Mouse (Mus musculus) layer of hippocampus, adult 18-20 months (tissue): ENCODE measurements around the gene Ccl20. TPM values are rescaled to one million over a fixed set of nuclear protein-coding genes. Genes with fewer than 3 reads are reported as not detected.

Source experiments
- DNase-seq, 2 experiments: peaks; one replicate each; pipeline ENCODE4 v3.0.0; 2022; ENCODE audit warnings: low spot score in 2 of 2
- long read RNA-seq: library from polyadenylated mRNA; stranded (forward); transcript quantifications from one replicate; pipeline ENCODE4 v2.0.0, GENCODE M21; 2021
- total RNA-seq, 2 experiments: library from RNA; stranded (reverse); gene quantifications; 2 replicates each; pipeline ENCODE4 v1.2.3; 2021

The Ccl20 gene
- not detected for total RNA-seq
- long read RNA-seq = 0 reads

DNA sequence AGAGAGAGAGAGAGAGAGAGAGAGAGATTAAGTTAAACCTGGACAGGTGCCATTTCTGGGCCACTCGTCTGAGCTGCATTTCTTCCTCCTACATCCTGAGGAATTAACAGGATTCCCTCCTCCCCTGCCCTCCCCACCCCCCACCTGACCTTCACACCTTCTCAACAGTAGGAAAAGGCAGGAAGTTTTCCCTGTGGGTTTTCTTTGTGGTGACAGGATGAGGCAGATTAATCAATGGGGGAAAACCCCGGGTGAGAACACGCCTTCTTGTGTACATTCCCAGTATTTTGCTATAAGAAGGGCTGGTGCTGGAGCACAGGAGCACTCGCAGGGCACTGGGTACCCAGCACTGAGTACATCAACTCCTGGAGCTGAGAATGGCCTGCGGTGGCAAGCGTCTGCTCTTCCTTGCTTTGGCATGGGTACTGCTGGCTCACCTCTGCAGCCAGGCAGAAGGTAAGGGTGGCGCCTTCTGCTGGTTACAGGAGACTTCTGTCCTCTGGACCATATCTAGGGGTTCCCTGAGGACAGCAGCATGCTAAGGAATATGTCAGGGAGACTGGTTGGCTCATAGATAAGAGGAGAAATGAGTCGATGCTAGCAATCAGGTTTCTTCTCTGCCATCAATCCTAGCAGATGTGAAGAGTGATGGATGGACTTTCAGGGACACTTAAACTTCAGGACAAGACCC lies at the start of gene Ccl20:
Ccl20 (plus strand) TSS at position 320 of the 691 bp plus-strand sequence.
- no peak for DNase-seq

DNA sequence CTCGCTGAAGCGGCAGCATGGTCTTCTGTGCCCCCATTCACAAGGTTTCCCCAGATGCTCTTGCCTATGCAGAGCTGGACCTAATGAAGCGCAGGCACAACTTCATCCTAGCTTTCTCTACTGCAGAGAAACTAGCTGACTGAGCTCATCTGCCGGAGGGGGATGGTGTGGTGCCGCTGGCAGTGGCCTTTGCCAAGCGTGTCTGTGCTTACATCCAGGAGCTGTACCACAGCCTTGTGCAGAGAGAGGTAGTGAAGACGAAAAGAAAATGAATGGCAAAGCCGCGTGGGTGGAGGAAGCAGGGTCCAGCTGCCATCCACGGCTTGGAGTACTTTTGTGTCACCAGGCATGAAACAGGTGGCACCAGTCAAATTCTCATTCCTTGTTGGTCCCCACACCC lies 49.4 kb upstream of the Ccl20 start:
- DNase-seq = peak; percentile 7 to 9

DNA sequence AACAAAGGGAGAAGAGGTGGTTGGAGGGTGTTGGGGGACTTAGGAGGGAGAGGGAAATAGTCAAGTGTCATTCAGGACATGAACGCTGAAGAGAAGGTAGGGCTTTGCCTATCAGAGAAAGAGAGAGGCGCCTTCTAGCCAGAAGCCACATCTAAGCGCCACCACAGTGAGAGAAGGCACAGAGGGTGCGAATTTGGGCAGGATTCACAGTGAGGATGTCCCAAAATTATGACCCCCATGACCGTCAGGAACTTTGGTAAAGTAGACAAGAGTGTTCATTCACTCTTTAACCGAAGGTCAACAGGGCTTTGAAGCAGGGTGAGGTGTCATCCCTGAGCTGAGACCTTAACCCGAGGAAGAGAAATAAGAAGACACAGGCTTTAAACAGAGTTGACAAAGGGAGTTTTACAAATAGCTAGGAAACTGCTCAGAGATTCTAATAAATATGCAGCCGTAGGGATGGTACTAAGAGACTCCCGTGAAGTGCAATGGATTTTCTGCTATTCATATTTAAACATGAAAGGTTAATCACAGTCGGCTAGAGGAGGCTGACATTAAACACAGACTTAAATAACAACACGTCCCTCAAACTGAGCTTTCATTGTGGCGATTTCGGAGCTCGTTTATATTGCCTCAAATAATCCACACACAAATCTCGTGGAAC lies 40.9 kb upstream of the Ccl20 start:
- DNase-seq = no peak

DNA sequence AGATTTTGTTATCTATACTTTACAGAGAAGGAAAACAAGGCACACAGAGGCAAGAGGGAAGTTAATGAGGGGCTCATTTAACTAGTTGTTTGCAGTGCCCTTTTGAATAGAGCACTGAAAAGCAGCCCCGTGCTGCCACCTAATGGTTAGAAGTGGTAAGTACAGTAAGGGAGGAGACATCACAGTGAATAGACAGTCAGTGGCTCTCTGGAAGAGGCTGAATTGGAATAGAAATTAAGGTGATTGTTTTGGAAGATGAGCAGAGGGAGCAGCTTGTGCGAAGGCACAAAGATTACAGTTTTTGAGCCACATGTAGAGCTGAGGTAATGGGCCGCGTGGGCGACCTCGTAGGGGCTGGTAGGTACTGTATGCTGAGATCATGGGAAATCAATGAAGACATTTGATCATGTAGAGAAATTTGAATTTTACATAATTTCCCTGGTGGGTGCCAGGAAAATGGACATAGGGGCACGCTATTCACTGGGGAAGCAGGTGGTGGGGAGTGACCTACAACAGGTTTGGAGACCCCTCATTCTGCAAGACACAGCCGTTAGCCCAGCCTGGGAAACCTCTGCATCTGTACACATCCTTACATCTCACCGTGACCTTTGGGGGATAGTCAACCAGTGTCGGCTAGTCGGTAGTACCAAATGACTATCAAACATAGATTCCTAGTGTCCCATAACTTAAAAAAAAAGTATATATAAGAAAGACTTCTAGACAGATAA lies 40.2 kb upstream of the Ccl20 start:
- DNase-seq = peak; percentile 6 to 46

DNA sequence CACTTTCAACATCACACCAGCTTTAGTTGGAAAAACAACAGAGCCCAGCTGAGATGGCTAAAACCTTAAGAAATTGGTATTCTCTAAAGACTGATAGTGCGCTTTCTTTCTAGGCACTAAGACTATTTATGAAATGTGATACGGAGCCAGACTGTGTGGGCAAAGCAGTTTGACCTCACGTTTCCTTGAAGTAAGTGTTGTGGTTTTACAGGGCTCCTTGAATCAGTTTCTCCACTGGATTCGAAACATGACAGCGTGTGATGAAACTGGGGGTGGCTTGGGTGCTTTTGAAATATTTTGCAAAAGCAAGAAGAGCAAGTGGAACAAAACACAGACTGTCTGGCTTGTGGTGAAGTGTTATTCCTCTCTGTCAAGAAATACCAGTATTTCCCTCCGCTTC lies 39.5 kb upstream of the Ccl20 start:
- DNase-seq = peak in 1 of 2 experiments; percentile 4

DNA sequence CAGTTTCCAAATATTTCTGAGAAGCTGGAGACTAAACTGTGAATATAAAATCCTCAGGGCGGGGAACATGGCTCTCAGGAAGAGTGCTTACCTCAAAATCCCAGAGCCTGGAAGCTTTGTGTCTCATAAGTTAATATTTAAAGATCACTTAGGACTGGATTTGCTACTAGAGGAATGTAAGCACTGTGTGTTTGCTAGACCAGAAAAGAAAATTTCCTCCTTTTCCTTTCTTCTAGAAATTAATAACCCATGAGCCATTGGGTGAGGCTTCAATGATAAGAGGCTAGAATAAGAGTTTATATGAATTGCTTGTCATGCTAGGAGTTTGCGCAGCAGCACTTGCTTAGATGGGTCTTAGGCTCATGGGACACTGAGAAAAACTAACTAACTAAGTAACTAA lies 31.8 kb upstream of the Ccl20 start:
- no peak for DNase-seq

DNA sequence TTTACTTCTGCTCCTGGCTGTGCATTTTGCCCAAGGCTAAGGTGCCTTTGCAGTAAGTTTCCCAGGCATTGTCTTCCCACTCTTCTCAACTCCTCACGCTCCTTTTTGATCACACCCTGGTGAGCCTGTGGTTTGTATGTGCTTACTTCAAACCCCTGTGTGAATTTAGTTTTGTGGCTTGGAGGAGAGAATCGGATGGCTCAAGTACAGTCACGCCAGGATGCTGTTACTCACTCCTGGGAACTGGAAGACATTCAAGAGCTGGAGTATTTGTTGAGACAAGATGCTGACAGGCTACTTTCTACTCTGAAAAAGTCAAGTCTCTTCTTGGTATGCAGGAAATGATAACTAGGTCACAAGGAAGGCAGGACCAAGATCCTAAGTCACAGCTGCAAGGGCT lies 25.3 kb upstream of the Ccl20 start:
- DNase-seq = no peak

DNA sequence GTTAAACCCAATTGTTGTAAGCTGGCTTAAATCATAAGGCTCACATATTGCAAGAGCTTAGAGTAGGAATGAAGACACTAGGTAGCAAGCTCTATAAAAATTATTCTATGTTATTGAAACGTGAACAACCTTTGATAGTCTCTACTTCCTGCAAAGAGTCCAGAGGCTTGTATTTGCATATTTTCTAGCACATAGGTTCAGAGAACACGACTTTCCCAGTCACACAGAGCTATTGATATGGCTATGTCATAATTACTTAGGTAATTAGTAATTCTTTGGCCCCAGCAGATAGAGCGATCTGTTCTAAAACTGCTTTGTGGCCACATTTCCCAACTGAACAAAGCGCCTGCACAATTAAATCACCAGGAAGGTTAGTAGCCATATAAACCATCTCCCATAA lies 19.6 kb upstream of the Ccl20 start:
- no peak for DNase-seq

DNA sequence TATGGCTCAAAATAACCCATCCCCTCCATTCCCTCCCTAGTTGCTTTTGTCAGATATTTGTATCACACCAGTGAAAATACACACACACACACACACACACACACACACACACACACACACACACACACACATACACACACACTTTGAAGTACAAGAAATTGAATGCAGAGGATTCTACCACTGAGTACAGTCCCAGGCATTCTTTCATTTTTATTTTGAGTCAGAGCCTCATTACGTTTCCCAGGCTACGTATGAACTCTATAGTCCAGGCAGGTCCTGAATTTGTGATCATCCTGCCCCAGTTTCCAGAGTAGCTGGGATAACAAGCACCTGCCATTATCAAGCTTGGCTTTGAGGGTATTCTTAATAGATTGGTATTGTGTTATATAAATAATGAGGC lies 17.4 kb upstream of the Ccl20 start:
- no peak for DNase-seq

DNA sequence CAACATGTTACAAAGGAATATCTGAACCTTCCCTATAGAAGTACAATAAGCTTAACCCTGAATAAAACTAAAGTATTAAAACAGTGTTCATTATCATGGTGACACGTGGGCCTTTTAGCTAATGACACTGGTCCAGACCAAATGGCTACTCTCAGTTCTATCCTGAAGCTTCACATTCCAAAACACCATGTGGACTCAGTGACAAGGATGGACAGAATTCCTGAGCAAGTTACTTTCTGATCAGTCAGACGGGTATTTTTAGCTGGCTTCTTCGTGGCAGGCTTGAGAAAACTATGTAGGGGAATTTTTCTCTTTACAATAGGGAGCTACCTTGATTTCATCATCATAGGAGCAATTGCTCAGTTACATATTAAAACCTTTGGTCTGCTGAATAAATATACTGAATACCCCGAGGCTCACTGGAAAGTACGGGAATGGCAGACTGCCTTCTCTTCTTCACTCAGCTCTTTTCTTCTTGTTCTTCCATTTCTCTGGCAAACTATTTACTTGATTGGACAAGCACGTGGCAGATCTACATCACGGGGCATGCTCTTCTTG lies 16.9 kb upstream of the Ccl20 start:
- no peak for DNase-seq

DNA sequence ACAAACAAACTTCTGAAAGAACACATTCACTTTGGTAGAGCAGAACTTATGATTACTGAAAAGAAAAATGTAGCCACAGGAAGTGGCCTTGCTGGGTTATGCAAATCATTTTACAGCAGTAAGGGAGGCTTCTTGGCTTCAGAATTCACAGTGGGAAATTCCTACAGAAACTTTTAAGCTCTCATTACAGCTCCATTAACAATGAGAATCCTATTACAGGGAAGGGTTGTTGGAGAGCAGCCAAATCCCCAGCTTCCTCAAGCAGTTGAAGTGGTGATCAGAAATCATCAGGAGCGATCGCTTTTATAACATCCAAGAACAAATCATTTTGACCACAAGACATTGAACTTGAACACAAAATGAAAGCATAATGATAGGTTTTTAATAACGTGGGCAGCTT lies 14.7 kb upstream of the Ccl20 start:
- DNase-seq = peak in 1 of 2 experiments; percentile 6

DNA sequence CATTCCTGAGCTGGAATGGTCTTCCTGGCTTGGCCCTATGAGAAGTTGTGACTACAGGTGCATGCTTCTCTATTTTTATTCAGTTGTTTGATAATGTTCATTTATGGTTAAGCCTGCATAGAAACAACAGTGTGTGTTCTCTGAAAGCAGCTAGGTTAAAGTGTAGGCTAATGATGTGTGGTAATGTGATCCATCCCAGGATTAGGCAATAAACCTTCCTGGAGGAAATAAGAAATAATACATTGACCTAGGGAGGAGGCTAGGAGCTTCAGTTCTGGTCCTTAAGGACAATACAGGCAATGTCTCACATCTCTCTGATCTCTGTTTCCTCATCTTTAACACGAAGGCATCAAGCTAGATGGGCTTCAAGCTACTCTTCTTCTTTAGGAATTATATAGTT lies 11.1 kb upstream of the Ccl20 start:
- no peak for DNase-seq

DNA sequence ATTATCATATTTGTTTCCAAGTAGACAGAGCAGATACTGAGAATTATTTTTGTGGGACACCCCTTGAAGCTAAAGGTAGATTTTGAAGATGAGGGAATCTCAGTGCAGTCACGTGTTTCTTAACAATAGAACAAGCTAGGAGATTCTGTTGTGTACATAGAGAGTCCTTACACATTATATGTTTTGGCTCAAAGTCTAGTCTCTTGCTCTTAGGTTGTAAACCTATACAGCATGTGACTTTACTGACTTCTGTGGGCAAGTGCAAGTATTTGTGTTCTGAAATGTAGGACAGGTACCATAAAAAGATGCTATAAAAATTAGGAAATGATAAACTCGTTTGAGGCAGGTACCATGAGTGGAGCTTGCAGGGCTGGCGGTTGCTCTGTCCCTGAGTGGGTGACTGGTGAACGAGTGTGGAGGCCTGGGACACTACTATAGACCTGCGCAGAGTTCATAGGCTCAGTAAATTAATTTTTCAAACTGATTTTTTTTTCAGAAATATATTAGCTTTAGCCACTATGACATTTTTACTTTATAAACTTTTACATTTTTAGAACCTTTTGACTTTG lies 9.1 kb upstream of the Ccl20 start:
- no peak for DNase-seq

DNA sequence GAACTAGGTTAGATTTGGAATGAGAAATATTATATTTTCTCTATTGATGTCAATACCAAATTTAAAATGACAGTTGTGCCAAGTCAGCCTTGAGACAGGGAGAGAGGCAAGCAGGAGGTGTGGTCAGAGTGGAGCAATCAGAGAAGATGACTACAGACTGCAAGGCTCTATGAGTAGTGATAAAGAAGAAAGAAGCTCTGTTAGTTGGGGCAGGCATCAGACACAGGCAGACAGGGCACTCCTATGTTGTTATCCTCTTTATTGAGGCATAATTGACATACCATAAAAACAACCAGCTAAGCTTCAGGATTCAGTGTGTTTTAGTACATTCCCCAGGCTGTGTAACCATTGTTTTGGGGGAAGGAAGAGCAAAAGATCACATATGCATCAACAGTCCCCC lies 5.6 kb upstream of the Ccl20 start:
- no peak for DNase-seq

DNA sequence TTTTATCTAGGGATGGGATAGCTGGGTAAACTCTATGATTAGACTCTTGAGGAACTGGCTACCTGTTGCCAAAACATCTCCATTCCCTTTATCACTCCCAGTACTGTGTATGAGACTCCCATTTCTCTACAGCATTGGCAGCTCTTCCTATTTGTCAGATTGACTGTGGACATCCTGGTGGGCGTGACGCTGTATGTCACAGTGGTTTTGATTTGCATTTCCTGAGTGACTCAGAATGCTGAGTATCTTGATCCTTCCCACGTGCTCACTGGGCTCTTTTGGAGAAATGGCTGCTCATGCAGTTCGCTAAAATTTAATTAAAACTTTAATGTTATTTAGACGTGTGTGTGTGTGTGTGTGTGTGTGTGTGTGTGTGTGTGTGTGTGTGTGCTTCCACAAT lies 4.8 kb upstream of the Ccl20 start:
- DNase-seq = peak in 1 of 2 experiments; percentile 30

DNA sequence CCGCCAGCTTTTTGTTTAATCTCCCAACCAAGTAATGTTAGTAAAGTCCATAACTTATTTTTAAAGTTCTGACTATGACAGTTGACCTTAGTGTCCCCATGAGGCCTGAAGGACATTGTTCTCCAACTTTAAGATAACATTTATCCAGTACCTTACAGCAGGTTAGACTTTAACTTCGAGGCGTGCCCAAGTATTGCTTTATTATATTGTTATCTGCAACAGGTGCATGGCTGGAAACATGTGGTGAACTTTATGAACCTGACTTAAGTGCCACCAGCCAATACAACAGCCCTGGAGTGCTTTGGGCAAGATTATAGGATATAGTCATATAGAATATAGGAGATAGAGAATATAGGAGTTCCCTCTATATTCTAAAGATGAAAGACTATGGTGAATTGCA lies 651 bp downstream of the Ccl20 start:
- DNase-seq = no peak

DNA sequence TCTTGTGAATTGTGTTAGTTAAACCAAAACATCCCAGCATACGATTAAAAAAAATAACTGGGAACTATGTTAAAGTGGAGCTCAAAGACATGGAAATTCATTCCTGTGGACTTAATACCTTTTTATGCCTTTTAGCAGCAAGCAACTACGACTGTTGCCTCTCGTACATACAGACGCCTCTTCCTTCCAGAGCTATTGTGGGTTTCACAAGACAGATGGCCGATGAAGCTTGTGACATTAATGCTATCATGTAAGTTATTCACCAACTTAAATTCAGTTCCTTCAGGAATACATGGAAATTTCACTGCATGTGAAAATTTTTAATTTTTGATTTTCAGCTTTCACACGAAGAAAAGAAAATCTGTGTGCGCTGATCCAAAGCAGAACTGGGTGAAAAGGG lies 1.1 kb downstream of the Ccl20 start:
- DNase-seq = peak; percentile 8 to 49

DNA sequence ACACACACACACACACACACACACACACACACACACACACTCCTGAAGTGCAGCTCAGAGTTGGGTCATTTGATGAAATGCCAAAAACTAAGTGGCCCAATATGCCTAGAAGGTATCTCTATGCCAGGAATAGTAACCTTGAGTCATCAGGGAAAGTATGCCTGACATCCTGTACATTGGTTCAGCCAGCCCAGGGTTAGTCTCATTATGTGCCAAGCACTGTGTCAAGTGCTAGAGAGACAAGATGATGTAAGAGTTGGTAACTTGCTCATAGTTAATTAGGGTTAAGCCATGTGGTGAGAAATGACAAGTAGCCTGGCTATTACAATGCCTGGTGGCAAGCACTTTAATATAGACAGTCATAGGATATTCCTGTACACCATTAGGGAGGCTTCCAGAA lies 3.3 kb downstream of the Ccl20 start:
- no peak for DNase-seq

DNA sequence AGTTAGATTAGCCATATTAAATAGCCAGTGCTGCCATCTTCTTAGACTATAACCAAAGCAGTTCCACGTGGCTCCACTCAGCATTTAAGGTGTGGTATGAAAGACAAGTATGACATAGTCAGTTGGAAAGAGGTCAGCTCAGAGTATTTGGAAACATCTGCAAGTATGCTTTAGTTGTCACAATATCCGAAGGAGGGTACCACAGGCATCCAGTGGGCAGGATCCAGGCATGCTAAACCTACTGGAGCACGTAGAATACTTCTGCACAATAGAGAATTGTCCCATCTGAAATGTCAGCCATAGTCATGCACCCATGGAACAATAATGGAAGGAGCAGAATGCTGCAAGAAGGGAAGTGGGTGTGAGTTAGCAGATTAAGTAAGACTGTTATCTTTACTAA lies 3.7 kb downstream of the Ccl20 start:
- DNase-seq = no peak

DNA sequence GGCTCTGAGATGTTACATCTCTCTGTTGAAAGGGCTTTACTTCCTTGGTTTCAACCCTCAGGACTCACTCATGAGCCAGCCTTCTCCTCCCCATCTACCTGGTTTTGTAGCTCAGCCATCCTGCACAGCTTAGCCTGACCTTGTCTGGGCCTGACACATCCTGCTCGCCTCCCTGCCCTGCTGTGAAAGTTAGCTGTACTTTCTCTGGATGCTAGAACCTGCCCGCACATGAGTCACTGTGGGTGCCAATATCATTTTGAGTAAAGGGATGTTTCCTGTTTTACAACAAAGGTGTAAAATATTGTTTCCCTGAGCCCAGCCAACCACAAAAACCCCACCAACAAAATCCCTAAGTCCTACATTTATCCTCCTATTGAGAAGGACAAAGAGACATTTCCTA lies 6.6 kb downstream of the Ccl20 start:
- DNase-seq = no peak

DNA sequence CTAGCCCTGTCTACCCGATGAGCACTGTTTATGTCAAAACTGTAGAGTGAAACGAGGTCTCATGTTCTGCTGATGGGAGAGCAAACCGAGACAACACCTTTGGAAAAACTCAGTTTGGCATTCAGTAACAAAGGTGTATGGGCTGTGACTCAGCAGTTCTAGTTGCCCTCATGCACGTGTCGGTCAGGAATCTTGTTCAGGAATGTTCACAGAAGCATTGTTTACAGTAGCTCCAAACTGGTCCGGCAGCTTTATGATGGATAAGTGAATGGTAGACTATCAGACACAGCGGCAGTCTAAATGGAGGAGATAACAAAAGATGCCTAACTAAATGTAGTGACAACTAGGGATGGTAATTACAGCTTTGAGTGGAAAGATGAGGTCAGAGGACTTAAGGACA lies 19.3 kb downstream of the Ccl20 start:
- no peak for DNase-seq

DNA sequence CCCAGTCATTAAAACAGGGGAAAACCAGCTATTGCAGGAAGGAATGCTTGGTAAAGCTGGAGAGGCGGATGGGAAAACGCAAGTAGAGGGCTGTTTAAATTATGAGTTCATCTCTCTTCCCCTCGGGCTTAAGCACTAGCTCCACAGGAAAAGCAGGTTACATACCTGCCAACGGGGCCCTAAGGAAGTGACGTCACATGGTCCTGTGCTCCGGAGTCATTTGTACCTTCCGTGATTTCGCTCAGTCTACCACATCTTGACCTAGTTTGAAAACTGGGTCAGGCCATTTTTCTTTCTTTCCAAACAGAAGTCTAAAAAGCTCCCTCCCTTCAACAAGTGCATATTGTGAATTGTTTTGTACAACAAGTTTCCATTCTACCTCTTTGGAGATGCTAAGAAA lies 21.3 kb downstream of the Ccl20 start:
- DNase-seq = no peak
